Mouse (Mus musculus) spleen, adult 2 months (tissue): Measurements from ENCODE around the gene Acaca. TPM values are rescaled to one million over a fixed set of nuclear protein-coding genes. Genes with fewer than 3 reads are reported as not detected.
A peak's percentile ranks its signal among the peaks of the same experiment; 100 is the strongest.

ENCODE experiments used
- DNase-seq, 2 experiments: peaks; one replicate each; pipeline versions ENCODE4 v3.0.0 to v3.0.0-alpha.2; 2012 to 2021; ENCODE audit warnings: low spot score in 2 of 2, low read depth in 1 of 2
- H3K27ac ChIP-seq: fragments of 200-500 bp; 2 replicates; pipeline ENCODE4 v1.5.1; 2012; ENCODE audit warnings: low read length, inconsistent platforms; ENCODE audit not compliant: insufficient read depth
- H3K27me3 ChIP-seq: fragments of 200-500 bp; 2 replicates; pipeline ENCODE4 v1.6.1; 2012; ENCODE audit warnings: mild to moderate bottlenecking, moderate library complexity, low read length, inconsistent platforms; ENCODE audit not compliant: control insufficient read depth, insufficient read depth
- H3K36me3 ChIP-seq: fragments of 200-500 bp; 2 replicates; pipeline ENCODE4 v1.6.1; 2012; ENCODE audit warnings: mild to moderate bottlenecking, low read length, inconsistent platforms; ENCODE audit not compliant: control insufficient read depth, insufficient read depth
- H3K4me1 ChIP-seq: fragments of 200-500 bp; 2 replicates; pipeline ENCODE4 v1.6.1; 2011; ENCODE audit warnings: inconsistent platforms; ENCODE audit not compliant: control insufficient read depth, insufficient read depth, insufficient read length
- H3K4me3 ChIP-seq: fragments of 200-500 bp; 2 replicates; pipeline ENCODE4 v1.5.1; 2011; ENCODE audit warnings: mild to moderate bottlenecking, inconsistent platforms; ENCODE audit not compliant: insufficient read depth, insufficient read length; ENCODE audit errors: extremely low read depth
- CTCF ChIP-seq: fragments of 200-500 bp; IDR thresholded peaks from 2 replicates; pipeline ENCODE4 v1.5.1; 2011; ENCODE audit warnings: mild to moderate bottlenecking, inconsistent platforms; ENCODE audit not compliant: insufficient read depth, insufficient read length, insufficient replicate concordance; ENCODE audit errors: extremely low read depth
- POLR2A ChIP-seq: fragments of 200-500 bp; IDR thresholded peaks from 2 replicates; pipeline ENCODE4 v1.6.1; 2011; ENCODE audit warnings: low read depth, low read length, inconsistent platforms
- WGBS: fragments of 180-500 bp; shearing (Covaris S2); methylation state at CpG from one replicate; pipeline ENCODE4 v1.1.7; 2018; 5-methylcytosine and 5-hydroxymethylcytosine counted together
- polyA plus RNA-seq: library from polyadenylated mRNA; depleted of rRNA; stranded (reverse); fragments of >200 nt; gene quantifications from 2 replicates; pipeline ENCODE4 v1.2.3, GENCODE M21; 2012; rRNA removed

Gene Acaca
- polyA plus RNA-seq, result 3.9 and 4.0 TPM in 2 replicates

- H3K27me3 ChIP-seq, result peaks cover 3% of the 10 kb centered on the region; the same call in 1 of the 2 replicates
Measured at GRCm38 (mm10) chr11:84128943-84129798, at the start of gene Acaca, which contains the start of gene Tada2a. Gene Acaca, plus strand, starts transcription at chr11:84129672. Gene Tada2a, minus strand, starts transcription at chr11:84129600.

GRCm38 (mm10) chr11:84079887-84080286, 49.6 kb upstream of the Acaca start:
- Histone ChIP-seq H3K36me3 (no peaks in the 10 kb centered on the region), H3K27me3 (no peaks in the 10 kb centered on the region), H3K4me3 (no peak overlapping the region), H3K27ac (no peak overlapping the region), H3K4me1 (no peaks in the 10 kb centered on the region)
- DNase-seq, result no peak
- TF ChIP-seq POLR2A (no peak), CTCF (no peak)
- 86% methylated on average over 4 of the region's 4 CpGs for WGBS

More at GRCm38 (mm10) chr11:84128943-84129798, at the start of gene Acaca, which contains the start of gene Tada2a:
- H3K36me3 ChIP-seq, result peaks cover 2% of the 10 kb centered on the region; the same call in 1 of the 2 replicates
- H3K4me1 ChIP-seq, result no peaks in the 10 kb centered on the region
- TF ChIP-seq POLR2A (0 out of 2 replicates have a peak, but pooled peaks have one; percentile 32), CTCF (no peak)
- H3K4me3 ChIP-seq, result peak within 1 kb of the TSS; percentile 75
- WGBS, result under 1% methylated on average over 82 of the region's 83 CpGs
- H3K27ac ChIP-seq, result no peak within 1 kb of the TSS
- peak; percentile 35 to 52 for DNase-seq

DNA sequence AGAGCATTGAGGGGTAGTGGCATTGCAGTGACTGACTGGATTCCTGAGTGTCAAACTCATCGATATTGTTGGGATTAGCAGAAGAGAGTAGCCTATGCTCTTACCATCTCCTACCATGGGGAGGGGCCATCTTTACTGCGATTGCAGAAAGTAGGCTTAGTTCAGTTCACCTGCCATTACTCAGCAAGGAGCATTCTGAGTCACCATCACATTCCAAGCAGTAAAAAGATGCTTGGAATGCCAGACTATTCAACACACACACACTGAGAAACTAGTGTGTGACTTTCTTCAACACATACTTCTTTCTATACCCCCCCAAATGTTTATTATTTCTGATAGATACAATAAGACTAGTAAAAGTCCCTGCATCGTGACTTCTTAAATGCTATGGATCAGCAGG, 49.1 kb upstream of the Acaca start:
- Histone ChIP-seq H3K36me3 (no peaks in the 10 kb centered on the region), H3K4me1 (no peaks in the 10 kb centered on the region), H3K4me3 (no peak overlapping the region), H3K27me3 (no peaks in the 10 kb centered on the region), H3K27ac (no peak overlapping the region)
- no peak for TF ChIP-seq CTCF
- no peak for TF ChIP-seq POLR2A
- 95% methylated on average over 3 of the region's 3 CpGs for WGBS
- DNase-seq, result no peak

GRCm38 (mm10) chr11:84081901-84082300, 47.6 kb upstream of the Acaca start:
- TF ChIP-seq CTCF (no peak), POLR2A (no peak)
- H3K4me3 ChIP-seq, result no peak overlapping the region

DNA sequence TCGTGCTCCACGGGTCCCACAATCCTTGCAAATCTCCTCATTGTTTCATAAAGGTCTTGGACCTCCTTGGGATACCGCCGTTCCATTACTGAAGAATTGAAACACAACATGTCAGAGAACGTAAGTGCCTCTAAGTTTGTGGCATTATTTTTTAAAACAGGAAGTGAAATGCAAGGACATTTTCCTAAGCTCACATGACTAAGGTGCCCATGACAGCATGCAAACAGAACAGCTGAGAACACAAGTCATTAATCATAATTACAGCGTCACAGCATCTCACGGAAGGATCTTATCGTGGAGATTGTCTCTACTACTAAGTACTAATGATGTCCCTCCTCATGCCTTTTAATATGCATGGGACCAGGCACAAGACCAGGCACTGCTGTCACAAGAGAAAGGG, 38.9 kb upstream of the Acaca start:
- no peak for DNase-seq
- Histone ChIP-seq H3K27ac (no peak overlapping the region), H3K27me3 (no peaks in the 10 kb centered on the region), H3K36me3 (peaks cover 1% of the 10 kb centered on the region; the same call in 1 of the 2 replicates), H3K4me3 (no peak overlapping the region), H3K4me1 (no peaks in the 10 kb centered on the region)
- no peak for TF ChIP-seq POLR2A
- no peak for TF ChIP-seq CTCF
- whole genome bisulfite sequencing, result 87% methylated on average over 8 of the region's 8 CpGs

More at GRCm38 (mm10) chr11:84081901-84082300, 47.6 kb upstream of the Acaca start:
- over 99% methylated on average over 5 of the region's 5 CpGs for WGBS
- H3K4me1 ChIP-seq, result no peaks in the 10 kb centered on the region
- no peaks in the 10 kb centered on the region for H3K36me3 ChIP-seq
- H3K27ac ChIP-seq, result no peak overlapping the region
- H3K27me3 ChIP-seq, result no peaks in the 10 kb centered on the region
- DNase-seq, result no peak

- Histone ChIP-seq H3K4me3 (no peak overlapping the region), H3K36me3 (peaks cover 1% of the 10 kb centered on the region; the same call in 1 of the 2 replicates), H3K27ac (no peak overlapping the region), H3K4me1 (no peaks in the 10 kb centered on the region), H3K27me3 (no peaks in the 10 kb centered on the region)
- WGBS, result 93% methylated on average over 4 of the region's 4 CpGs
- TF ChIP-seq CTCF (no peak), POLR2A (no peak)
- no peak for DNase-seq
Measured at GRCm38 (mm10) chr11:84095084-84095483, 34.4 kb upstream of the Acaca start.
